Mouse (Mus musculus) adrenal gland, postnatal 36 days (tissue): ENCODE results near the gene Gm4894. TPM values are rescaled to one million over a fixed set of nuclear protein-coding genes. Genes with fewer than 3 reads are reported as not detected.

ENCODE experiments used
- DNase-seq, 2 experiments: peaks; one replicate each; pipeline ENCODE4 v3.0.0; 2021; ENCODE audit warnings: mixed read lengths in 1 of 2
- long read RNA-seq, 2 experiments: library from polyadenylated mRNA; stranded (forward); transcript quantifications; one replicate each; pipeline ENCODE4 v2.0.0; 2021; ENCODE audit warnings: borderline sequencing depth in 2 of 2
- total RNA-seq, 2 experiments: library from RNA; stranded (reverse); gene quantifications; 2 replicates each; pipeline ENCODE4 v1.2.3; 2021

The Gm4894 gene
- total RNA-seq, result not detected
- long read RNA-seq, experiment 1, result 0 reads
- long read RNA-seq, experiment 2, result 0 reads

- DNase-seq, result no peak
Measured at GRCm38 (mm10) chr9:49250231-49250630, at the start of gene Gm4894. TSS of gene Gm4894 (plus strand) at chr9:49250531.

- DNase-seq, result no peak
Measured at GRCm38 (mm10) chr9:49206331-49206730, 44.0 kb upstream of the Gm4894 start.

- no peak for DNase-seq
Measured at GRCm38 (mm10) chr9:49211493-49211892, 38.8 kb upstream of the Gm4894 start.

- peak in 1 of 2 experiments; percentile 5 for DNase-seq
Measured at GRCm38 (mm10) chr9:49214734-49215133, 35.6 kb upstream of the Gm4894 start.

- no peak for DNase-seq
Measured at GRCm38 (mm10) chr9:49217626-49218607, 32.4 kb upstream of the Gm4894 start.

- DNase-seq, result no peak
Measured at GRCm38 (mm10) chr9:49224488-49224887, 25.8 kb upstream of the Gm4894 start.

GRCm38 (mm10) chr9:49227442-49227841 lies 22.9 kb upstream of the Gm4894 start:
- no peak for DNase-seq

GRCm38 (mm10) chr9:49229054-49229453 lies 21.3 kb upstream of the Gm4894 start:
- DNase-seq, result no peak

- DNase-seq, result peak; percentile 84 to 86
Measured at GRCm38 (mm10) chr9:49246839-49247238, 3.5 kb upstream of the Gm4894 start.

- DNase-seq, result no peak
Measured at GRCm38 (mm10) chr9:49268949-49269348, 18.6 kb downstream of the Gm4894 start.

GRCm38 (mm10) chr9:49273566-49273965 lies 23.2 kb downstream of the Gm4894 start:
- no peak for DNase-seq

- DNase-seq, result peak; percentile 4 to 17
Measured at GRCm38 (mm10) chr9:49275976-49276375, 25.6 kb downstream of the Gm4894 start.

GRCm38 (mm10) chr9:49276542-49277334 lies 26.4 kb downstream of the Gm4894 start:
- no peak for DNase-seq

- no peak for DNase-seq
Measured at GRCm38 (mm10) chr9:49295101-49295500, 44.8 kb downstream of the Gm4894 start.

GRCm38 (mm10) chr9:49307576-49307975 lies 57.2 kb downstream of the Gm4894 start:
- no peak for DNase-seq

GRCm38 (mm10) chr9:49310821-49311220 lies 60.5 kb downstream of the Gm4894 start:
- DNase-seq, result no peak

- DNase-seq, result no peak
Measured at GRCm38 (mm10) chr9:49318638-49319037, 68.3 kb downstream of the Gm4894 start.

Other genes with a start within 250 kb of the Gm4894 start
- gene Zw10, start 194.9 kb upstream of the Gm4894 start, total RNA-seq, result 10 to 100 TPM; 16.0 to 18.0 TPM
- gene Tmprss5, start 169.3 kb upstream of the Gm4894 start, total RNA-seq, result under 1 TPM; 0.23 to 0.26 TPM
- gene Drd2, start 90.1 kb downstream of the Gm4894 start, total RNA-seq, result 1 to 10 TPM in 1 of 2 experiments, under 1 TPM in 1; 0.95 to 1.7 TPM
- gene Ankk1, start 176.5 kb downstream of the Gm4894 start, total RNA-seq, result not detected
- gene Ttc12, start 235.7 kb downstream of the Gm4894 start, total RNA-seq, result 10 to 100 TPM; 14.6 to 16.0 TPM